Mouse (Mus musculus) CH12.LX (cell line): ENCODE measurements at regions not wholly inside any gene's neighbourhood (a gene's known extent, or its start where the extent isn't known, plus 50 kb on each side); places are given as distances from the start of the nearest gene placed in this dataset.

ENCODE experiments used
- DNase-seq: peaks from one replicate; pipeline ENCODE4 v3.0.0-alpha.2; 2013; ENCODE audit errors: extremely low read depth
- H3K27ac ChIP-seq: 2 replicates; pipeline ENCODE4 v1.5.1; 2012; ENCODE audit warnings: low read depth, mild to moderate bottlenecking, control low read depth, moderate library complexity; ENCODE audit not compliant: insufficient read depth
- H3K27me3 ChIP-seq: replicated peaks from 2 replicates; pipeline ENCODE3; 2012; ENCODE audit warnings: inconsistent platforms
- H3K36me3 ChIP-seq, 2 experiments: replicated peaks in 1 of 2; 2 replicates each; pipeline versions ENCODE3 to v1.6.1; 2012; ENCODE audit warnings: inconsistent platforms in 1 of 2, low read length in 1 of 2, mild to moderate bottlenecking in 1 of 2, mixed read lengths in 1 of 2, moderate library complexity in 1 of 2; ENCODE audit not compliant: control insufficient read depth in 1 of 2, insufficient read depth in 1 of 2
- H3K4me1 ChIP-seq, 2 experiments: 2 replicates each; pipeline ENCODE4 v1.6.1; 2012; ENCODE audit warnings: inconsistent platforms in 1 of 2, moderate library complexity in 1 of 2; ENCODE audit not compliant: insufficient read depth in 2 of 2, control insufficient read depth in 1 of 2
- H3K4me2 ChIP-seq: 2 replicates; pipeline ENCODE4 v1.6.1; 2012; ENCODE audit warnings: low read depth, mild to moderate bottlenecking, control low read depth; ENCODE audit not compliant: poor library complexity, insufficient read depth, severe bottlenecking
- H3K4me3 ChIP-seq, 3 experiments: fragments of 150-350 bp in 1 of 3; sonication (generic) in 1 of 3; replicated peaks in 1 of 3; 2 replicates each; pipeline versions ENCODE3 to v1.5.1; 2011 to 2012; ENCODE audit warnings: low read depth in 2 of 3, low read length in 2 of 3, mild to moderate bottlenecking in 2 of 3, moderate library complexity in 2 of 3, control low read depth in 1 of 3, improper control_type of control experiment in 1 of 3, inconsistent platforms in 1 of 3, mixed read lengths in 1 of 3; ENCODE audit not compliant: poor library complexity in 1 of 3
- H3K79me2 ChIP-seq: replicated peaks from 2 replicates; pipeline ENCODE4 v1.6.1; 2012; ENCODE audit warnings: mild to moderate bottlenecking, moderate library complexity; ENCODE audit not compliant: control insufficient read depth, poor library complexity, insufficient read depth, severe bottlenecking; ENCODE audit errors: extremely low read depth
- H3K9ac ChIP-seq: 2 replicates; pipeline ENCODE4 v1.6.1; 2012; ENCODE audit warnings: low read depth, mild to moderate bottlenecking, control low read depth, moderate library complexity; ENCODE audit not compliant: insufficient read depth
- H3K9me3 ChIP-seq: replicated peaks from 2 replicates; pipeline ENCODE3; 2012; ENCODE audit warnings: low read length, inconsistent platforms, mixed read lengths
- BHLHE40 ChIP-seq: IDR thresholded peaks from 2 replicates; pipeline ENCODE4 v1.6.1; 2011; ENCODE audit warnings: mild to moderate bottlenecking, low read depth, low read length, improper control_type of control experiment
- CHD1 ChIP-seq: IDR thresholded peaks from 2 replicates; pipeline ENCODE4 v1.6.1; 2012; ENCODE audit warnings: low read depth, low read length, improper control_type of control experiment, inconsistent platforms
- CHD2 ChIP-seq: IDR thresholded peaks from 2 replicates; pipeline ENCODE4 v1.6.1; 2011; ENCODE audit warnings: low read length, improper control_type of control experiment
- CTCF ChIP-seq, 2 experiments: IDR thresholded peaks in 1 of 2; conservative IDR thresholded peaks in 1 of 2; 2 replicates each; pipeline ENCODE4 v1.5.1; 2011 to 2012; ENCODE audit warnings: low read depth in 2 of 2, low read length in 2 of 2, improper control_type of control experiment in 1 of 2, inconsistent platforms in 1 of 2, mild to moderate bottlenecking in 1 of 2, moderate library complexity in 1 of 2
- E2F4 ChIP-seq: IDR thresholded peaks from 2 replicates; pipeline ENCODE4 v1.6.1; 2011; ENCODE audit warnings: low read depth, low read length, improper control_type of control experiment; ENCODE audit not compliant: insufficient replicate concordance
- ELF1 ChIP-seq: IDR thresholded peaks from 2 replicates; pipeline ENCODE4 v1.6.1; 2014; ENCODE audit warnings: low read depth, mild to moderate bottlenecking, inconsistent platforms, low read length, improper control_type of control experiment
- EP300 ChIP-seq: IDR thresholded peaks from 2 replicates; pipeline ENCODE4 v1.6.1; 2011; ENCODE audit warnings: low read length, improper control_type of control experiment
- GABPA ChIP-seq: IDR thresholded peaks from 2 replicates; pipeline ENCODE4 v1.6.1; 2012; ENCODE audit warnings: low read depth, low read length, improper control_type of control experiment, inconsistent platforms; ENCODE audit not compliant: insufficient replicate concordance
- JUN ChIP-seq: IDR thresholded peaks from 2 replicates; pipeline ENCODE4 v1.6.1; 2011; ENCODE audit warnings: low read depth, mild to moderate bottlenecking, low read length, improper control_type of control experiment, moderate library complexity; ENCODE audit not compliant: insufficient read depth
- JUND ChIP-seq: conservative IDR thresholded peaks from 2 replicates; pipeline ENCODE4 v1.6.1; 2011; ENCODE audit warnings: low read depth, low read length, improper control_type of control experiment
- MAFK ChIP-seq: IDR thresholded peaks from 2 replicates; pipeline ENCODE4 v1.6.1; 2011; ENCODE audit warnings: low read length, improper control_type of control experiment; ENCODE audit not compliant: insufficient replicate concordance
- MAX ChIP-seq: IDR thresholded peaks from 2 replicates; pipeline ENCODE4 v1.6.1; 2011; ENCODE audit warnings: low read length, improper control_type of control experiment
- MAZ ChIP-seq: IDR thresholded peaks from 2 replicates; pipeline ENCODE4 v1.6.1; 2012; ENCODE audit warnings: low read depth, mild to moderate bottlenecking, inconsistent platforms, low read length, improper control_type of control experiment, moderate library complexity
- MYC ChIP-seq: IDR thresholded peaks from 2 replicates; pipeline ENCODE4 v1.6.1; 2011; ENCODE audit warnings: low read depth, mild to moderate bottlenecking, improper control_type of control experiment, low read length
- NELFE ChIP-seq: IDR thresholded peaks from 2 replicates; pipeline ENCODE4 v1.6.1; 2011; ENCODE audit warnings: low read depth, low read length, improper control_type of control experiment
- NRF1 ChIP-seq: IDR thresholded peaks from 2 replicates; pipeline ENCODE4 v1.6.1; 2014; ENCODE audit warnings: low read depth, mild to moderate bottlenecking, inconsistent platforms, low read length, improper control_type of control experiment, moderate library complexity
- PAX5 ChIP-seq: IDR thresholded peaks from 2 replicates; pipeline ENCODE4 v1.6.1; 2012; ENCODE audit warnings: low read length, inconsistent platforms, mixed read lengths
- POLR2A ChIP-seq: IDR thresholded peaks from 2 replicates; pipeline ENCODE4 v1.6.1; 2011; ENCODE audit warnings: low read depth, mild to moderate bottlenecking, improper control_type of control experiment, low read length
- POLR2AphosphoS2 ChIP-seq: IDR thresholded peaks from 2 replicates; pipeline ENCODE4 v1.6.1; 2011; ENCODE audit warnings: low read depth, low read length, improper control_type of control experiment
- RAD21 ChIP-seq: IDR thresholded peaks from 2 replicates; pipeline ENCODE4 v1.6.1; 2011; ENCODE audit warnings: low read depth, mild to moderate bottlenecking, low read length, improper control_type of control experiment, moderate library complexity
- RCOR1 ChIP-seq: conservative IDR thresholded peaks from 2 replicates; pipeline ENCODE4 v1.6.1; 2012; ENCODE audit warnings: low read depth, mild to moderate bottlenecking, inconsistent platforms, low read length, improper control_type of control experiment
- SIN3A ChIP-seq: IDR thresholded peaks from 2 replicates; pipeline ENCODE4 v1.6.1; 2012; ENCODE audit warnings: low read length, improper control_type of control experiment, inconsistent platforms
- SMC3 ChIP-seq: IDR thresholded peaks from 2 replicates; pipeline ENCODE4 v1.6.1; 2011; ENCODE audit warnings: low read depth, low read length, improper control_type of control experiment
- TBP ChIP-seq: conservative IDR thresholded peaks from 2 replicates; pipeline ENCODE4 v1.6.1; 2011; ENCODE audit warnings: low read depth, low read length, improper control_type of control experiment
- TCF12 ChIP-seq: IDR thresholded peaks from 2 replicates; pipeline ENCODE4 v1.6.1; 2014; ENCODE audit warnings: low read depth, mild to moderate bottlenecking, inconsistent platforms, low read length, improper control_type of control experiment
- UBTF ChIP-seq: IDR thresholded peaks from 2 replicates; pipeline ENCODE4 v1.6.1; 2012; ENCODE audit warnings: low read depth, mild to moderate bottlenecking, inconsistent platforms, low read length, improper control_type of control experiment, moderate library complexity
- USF1 ChIP-seq: IDR thresholded peaks from 2 replicates; pipeline ENCODE4 v1.6.1; 2014; ENCODE audit warnings: low read depth, mild to moderate bottlenecking, inconsistent platforms, low read length, improper control_type of control experiment
- USF2 ChIP-seq: conservative IDR thresholded peaks from 2 replicates; pipeline ENCODE4 v1.6.1; 2011; ENCODE audit warnings: low read depth, low read length, improper control_type of control experiment
- ZC3H11A ChIP-seq: IDR thresholded peaks from 2 replicates; pipeline ENCODE4 v1.6.1; 2012; ENCODE audit warnings: low read depth, mild to moderate bottlenecking, inconsistent platforms, low read length, improper control_type of control experiment
- ZNF384 ChIP-seq: IDR thresholded peaks from 2 replicates; pipeline ENCODE4 v1.6.1; 2012; ENCODE audit warnings: low read depth, low read length, improper control_type of control experiment, inconsistent platforms
- dilution Hi-C: fragments of 300-500 bp; cut with MboI; formaldehyde crosslinking; loops from 2 replicates; pipeline ENCODE4 v1.14.3; 2020; ENCODE audit warnings: low sequenced_read_pairs; ENCODE audit not compliant: extremely low pct_unique_long_range_greater_than_20kb, extremely low pct_ligation_motif_present
- in situ Hi-C: fragments of 300-500 bp; cut with MboI; formaldehyde crosslinking; loops from 3 replicates; pipeline ENCODE4 v1.14.3; 2019; ENCODE audit warnings: low sequenced_read_pairs, low pct_ligation_motif_present, low pct_unique_long_range_greater_than_20kb, mixed read lengths

- H3K4me2 ChIP-seq, result no peak overlapping the region
- H3K4me3 ChIP-seq, result no peak overlapping the region
- H3K9me3 ChIP-seq, result peaks cover under 1% of the 10 kb centered on the region
- no peak overlapping the region for H3K9ac ChIP-seq
- TF ChIP-seq NRF1 (no peak), PAX5 (no peak), JUN (no peak), CTCF (conservative IDR thresholded peaks at IDR 0.05 in 1 of 2, IDR thresholded peaks at IDR 0.05 in 1 of 2; ENCODE audit: low read depth in 2 of 2, low read length in 2 of 2) (no peak), CHD2 (no peak), UBTF (no peak), ELF1 (no peak), ZC3H11A (no peak), POLR2AphosphoS2 (no peak), USF2 (no peak), CHD1 (no peak), MAX (no peak), RCOR1 (no peak), BHLHE40 (no peak), POLR2A (no peak), EP300 (no peak), USF1 (no peak), GABPA (no peak), JUND (no peak), RAD21 (no peak)
- no peaks in the 10 kb centered on the region for H3K79me2 ChIP-seq
- H3K4me1 ChIP-seq, result peaks cover 0 to 2% of the 10 kb centered on the region in 2 experiments; a peak in 1 of 4 replicates
- no peak overlapping the region for H3K27ac ChIP-seq
- no peaks in the 10 kb centered on the region for H3K36me3 ChIP-seq
- dilution Hi-C loops, result no loop called here
- DNase-seq, result no peak
- H3K27me3 ChIP-seq, result no peaks in the 10 kb centered on the region
- in situ Hi-C loops, result no loop called here
Measured at GRCm38 (mm10) chr17:87549568-87549967, 86.2 kb upstream of the Epcam start.

- Histone ChIP-seq H3K27me3 (no peaks in the 10 kb centered on the region), H3K4me3 (no peak overlapping the region), H3K4me2 (no peak overlapping the region), H3K9me3 (no peaks in the 10 kb centered on the region), H3K27ac (no peak overlapping the region), H3K4me1 (peaks cover 0 to 2% of the 10 kb centered on the region in 2 experiments; a peak in 1 of 4 replicates), H3K36me3 (no peaks in the 10 kb centered on the region), H3K79me2 (no peaks in the 10 kb centered on the region), H3K9ac (no peak overlapping the region)
- dilution Hi-C loops, result no loop called here
- in situ Hi-C loops, result loop anchor here (25.0 kb wide), 1 partner anchor 638 kb away; the partner anchor contains the start of gene Tmem247
- TF ChIP-seq E2F4 (no peak), ZNF384 (no peak), RAD21 (no peak), BHLHE40 (no peak), TCF12 (no peak), JUN (no peak), POLR2AphosphoS2 (no peak), GABPA (no peak), MAFK (no peak), ZC3H11A (no peak), SIN3A (no peak), POLR2A (no peak), MAZ (no peak), NELFE (no peak), SMC3 (no peak), USF1 (no peak), ELF1 (no peak), MYC (no peak), TBP (no peak)
- DNase-seq, result no peak
Measured at GRCm38 (mm10) chr17:87550518-87551164, 85.1 kb upstream of the Epcam start.
